Mouse (Mus musculus): ENCODE results near the gene Map1b.

DNA sequence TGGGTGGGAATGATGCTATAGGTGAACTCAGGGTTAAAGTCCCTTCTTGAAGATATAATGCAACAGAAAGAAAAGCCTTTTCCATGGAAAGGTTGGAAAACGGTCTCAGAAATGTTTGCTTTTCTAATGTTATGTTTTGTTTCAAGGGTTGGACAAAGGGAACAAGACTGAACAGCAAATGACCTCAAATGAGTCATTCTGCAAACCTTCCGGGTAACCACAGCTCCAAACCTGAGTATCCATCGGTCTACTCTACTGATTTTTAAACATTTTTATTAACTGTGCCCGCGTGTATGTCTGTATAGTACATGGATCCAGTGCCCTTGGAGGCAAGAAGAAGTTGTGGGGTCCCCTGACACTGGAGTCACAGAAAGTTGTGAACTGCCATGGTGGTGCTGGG, 77.0 kb downstream of the Map1b start:
- no peak for TF ChIP-seq CTCF (IDR thresholded peaks at IDR 0.05; ENCODE audit: low read depth)
- TF ChIP-seq EP300 (IDR thresholded peaks at IDR 0.05; ENCODE audit: low read depth), result no peak
